Mouse (Mus musculus) cortical plate, adult 2 months (tissue): ENCODE results near the gene Spred3. TPM values are rescaled to one million over a fixed set of nuclear protein-coding genes. Genes with fewer than 3 reads are reported as not detected.
"Not testable (repeated sequence)": the region's sequence is repeated elsewhere in the genome, so short reads cannot be mapped to it uniquely, and the experiment has no call there.

Experiments
- H3K27ac ChIP-seq: fragments of 200-500 bp; 2 replicates; pipeline ENCODE4 v1.5.1; 2012; ENCODE audit warnings: low read length, control low read depth, inconsistent platforms; ENCODE audit not compliant: insufficient read depth
- H3K4me1 ChIP-seq: fragments of 200-500 bp; 2 replicates; pipeline ENCODE4 v1.6.1; 2011; ENCODE audit warnings: low read length; ENCODE audit not compliant: control insufficient read depth, insufficient read depth
- H3K4me3 ChIP-seq: fragments of 200-500 bp; 2 replicates; pipeline ENCODE4 v1.5.1; 2011; ENCODE audit warnings: mild to moderate bottlenecking, low read length, control low read depth; ENCODE audit not compliant: insufficient read depth
- CTCF ChIP-seq: fragments of 200-500 bp; IDR thresholded peaks from 2 replicates; pipeline ENCODE4 v1.5.1; 2011; ENCODE audit warnings: mild to moderate bottlenecking, control low read depth, low read length; ENCODE audit not compliant: insufficient read depth; ENCODE audit errors: extremely low read depth
- POLR2A ChIP-seq: fragments of 200-500 bp; IDR thresholded peaks from 2 replicates; pipeline ENCODE4 v1.6.1; 2011; ENCODE audit warnings: mild to moderate bottlenecking, low read length, control low read depth; ENCODE audit not compliant: insufficient read depth; ENCODE audit errors: extremely low read depth
- polyA plus RNA-seq: library from polyadenylated mRNA; depleted of rRNA; stranded (reverse); fragments of >200 nt; gene quantifications from 2 replicates; pipeline ENCODE4 v1.2.3, GENCODE M21; 2012

Spred3 gene
- polyA plus RNA-seq, 1 experiment: 39.6 TPM

DNA sequence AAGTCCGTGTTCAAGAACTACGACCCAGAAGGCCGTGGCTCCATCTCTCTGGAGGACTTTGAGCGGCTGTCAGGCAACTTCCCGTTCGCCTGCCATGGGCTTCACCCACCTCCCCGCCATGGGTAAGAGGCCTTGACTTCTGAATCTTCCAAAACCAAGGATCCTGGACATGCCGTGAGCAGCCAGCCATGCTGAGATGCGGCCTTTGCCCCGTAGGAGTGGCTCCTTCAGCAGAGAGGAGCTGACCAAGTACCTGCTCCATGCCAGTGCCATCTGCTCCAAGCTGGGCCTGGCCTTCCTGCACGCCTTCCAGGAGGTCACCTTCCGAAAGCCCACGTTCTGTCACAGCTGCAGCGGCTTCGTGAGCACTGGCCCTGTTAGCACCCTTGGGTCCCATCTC, 21.4 kb downstream of the Spred3 start:
- Histone ChIP-seq H3K27ac (no peak overlapping the region), H3K4me1 (no peaks in the 10 kb centered on the region), H3K4me3 (no peak overlapping the region)
- TF ChIP-seq CTCF (no peak), POLR2A (no peak)

DNA sequence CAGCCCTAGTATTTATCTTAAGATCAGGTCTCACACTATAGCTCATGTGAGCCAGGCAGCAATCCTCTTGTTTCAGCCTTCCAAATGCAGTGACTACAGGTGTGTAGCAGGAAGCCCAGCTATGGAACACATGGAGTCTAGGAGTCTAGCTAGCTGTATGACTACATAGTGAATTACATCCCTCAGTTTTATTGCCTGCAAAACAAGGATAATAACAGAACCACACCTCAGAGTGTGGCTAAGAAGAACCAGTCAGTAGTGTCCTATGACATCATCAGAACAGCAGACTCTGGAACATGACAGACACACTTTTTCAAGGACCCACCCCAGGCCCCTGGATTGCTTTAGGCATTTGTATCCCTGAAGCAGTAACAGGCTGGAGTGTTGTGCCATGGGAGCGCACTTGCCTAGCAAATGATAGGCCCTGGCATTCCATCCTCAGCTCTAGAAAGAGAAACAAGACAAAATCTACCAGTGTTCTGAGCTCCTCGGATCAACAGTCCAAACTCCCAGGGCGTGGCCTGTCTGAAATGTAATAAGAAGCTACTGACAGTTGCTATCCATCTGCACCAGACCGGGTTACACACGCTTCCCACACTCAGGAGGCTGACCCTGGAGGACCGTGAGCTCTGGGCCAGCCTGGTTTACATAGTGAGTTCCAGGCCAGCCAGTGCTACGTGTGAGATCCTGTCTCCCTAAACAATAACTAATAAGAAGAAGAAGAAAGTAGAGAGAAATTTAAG, 23.4 kb downstream of the Spred3 start:
- TF ChIP-seq POLR2A (no peak), CTCF (no peak)
- H3K27ac ChIP-seq: no peak overlapping the region
- no peak overlapping the region for H3K4me3 ChIP-seq
- no peaks in the 10 kb centered on the region for H3K4me1 ChIP-seq

- Histone ChIP-seq H3K27ac (no peak overlapping the region), H3K4me3 (no peak overlapping the region), H3K4me1 (no peaks in the 10 kb centered on the region)
- TF ChIP-seq POLR2A (no peak), CTCF (no peak)
Observed at GRCm38 (mm10) chr7:29144006-29144405, 26.2 kb downstream of the Spred3 start.

DNA sequence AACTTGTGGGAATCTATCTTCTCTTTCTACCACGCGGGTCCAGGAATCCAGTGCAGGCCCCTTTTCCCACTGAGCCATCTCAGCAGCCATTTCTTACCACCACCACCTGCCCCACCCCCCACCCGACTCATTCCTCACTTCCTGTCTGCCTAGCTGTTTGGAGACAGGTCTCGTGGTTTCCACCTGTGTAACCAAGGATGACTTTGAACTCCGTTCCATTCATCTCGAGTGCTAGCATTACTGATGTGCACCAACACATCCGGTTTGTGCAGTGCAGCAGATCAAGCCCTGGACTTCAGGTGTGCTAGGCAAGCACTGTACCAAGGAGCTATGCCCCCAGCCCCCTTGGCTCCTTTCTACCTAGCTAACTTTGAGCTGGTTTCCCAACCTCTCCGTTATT, 28.8 kb downstream of the Spred3 start:
- H3K4me1 ChIP-seq: no peaks in the 10 kb centered on the region
- H3K27ac ChIP-seq: no peak overlapping the region
- H3K4me3 ChIP-seq: no peak overlapping the region
- TF ChIP-seq CTCF (no peak), POLR2A (no peak)

GRCm38 (mm10) chr7:29139237-29139636, 31.0 kb downstream of the Spred3 start:
- not testable (repeated sequence) for H3K27ac ChIP-seq, H3K4me3 ChIP-seq, H3K4me1 ChIP-seq

- no peak overlapping the region for H3K27ac ChIP-seq
- no peaks in the 10 kb centered on the region for H3K4me1 ChIP-seq
- TF ChIP-seq CTCF (no peak), POLR2A (no peak)
- H3K4me3 ChIP-seq: no peak overlapping the region
Observed at GRCm38 (mm10) chr7:29137429-29137828, 32.8 kb downstream of the Spred3 start.

GRCm38 (mm10) chr7:29134693-29135386, 35.4 kb downstream of the Spred3 start, which contains the start of gene Rasgrp4:
Gene Rasgrp4, plus strand, starts transcription at chr7:29134851.
- H3K27ac ChIP-seq: no peak within 1 kb of the TSS
- TF ChIP-seq CTCF (no peak), POLR2A (no peak)
- no peak within 1 kb of the TSS for H3K4me3 ChIP-seq
- no peaks in the 10 kb centered on the region for H3K4me1 ChIP-seq

DNA sequence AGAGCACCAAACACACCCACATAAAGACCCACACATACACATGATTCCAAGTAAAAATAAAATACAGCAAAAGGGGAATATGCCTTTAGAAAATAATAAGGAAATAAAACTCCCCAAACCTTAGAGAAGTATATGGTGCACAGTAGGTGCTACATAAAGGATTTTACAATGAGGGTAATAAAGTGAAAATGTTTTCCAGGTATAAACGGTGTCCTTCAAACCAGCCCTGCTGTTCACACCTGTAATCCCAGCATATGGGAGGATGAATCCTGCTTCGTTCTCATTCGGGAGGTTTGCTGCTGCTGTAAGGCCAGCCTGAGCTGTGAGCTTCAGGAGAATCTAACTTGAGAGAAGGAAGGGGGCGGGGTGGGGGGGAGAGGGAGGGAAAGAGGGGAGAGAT, 36.0 kb downstream of the Spred3 start:
- TF ChIP-seq POLR2A (no peak), CTCF (no peak)
- no peak overlapping the region for H3K4me3 ChIP-seq
- H3K4me1 ChIP-seq: no peaks in the 10 kb centered on the region
- H3K27ac ChIP-seq: no peak overlapping the region

DNA sequence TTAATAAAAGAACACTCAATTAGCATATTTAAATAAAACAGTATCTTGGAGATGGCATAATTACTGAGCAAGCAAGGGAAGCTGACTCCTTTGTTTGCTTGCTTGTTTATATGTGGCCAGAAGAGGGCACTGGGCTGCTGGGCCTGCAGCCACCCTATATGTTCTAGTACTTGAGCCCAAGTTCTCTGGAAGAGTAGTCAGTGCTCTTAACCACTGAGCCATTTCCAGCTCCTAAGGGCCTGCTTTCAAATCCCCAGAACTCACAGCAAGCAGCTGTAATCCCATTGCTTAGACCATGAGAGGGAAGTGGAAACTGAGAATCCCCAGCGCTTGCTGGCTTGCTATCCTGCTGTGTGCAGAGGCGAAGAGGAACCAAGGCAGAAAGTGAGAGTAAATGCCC, 41.5 kb downstream of the Spred3 start:
- H3K4me1 ChIP-seq: no peaks in the 10 kb centered on the region
- H3K4me3 ChIP-seq: no peak overlapping the region
- TF ChIP-seq POLR2A: no peak
- TF ChIP-seq CTCF: peak; percentile 44; the same call in 1 of the 2 replicates
- no peak overlapping the region for H3K27ac ChIP-seq
